Mouse (Mus musculus): Measurements from ENCODE around the gene Hcn3. TPM values are rescaled to one million over a fixed set of nuclear protein-coding genes. Genes with fewer than 3 reads are reported as not detected.

Hcn3 gene
- polyA plus RNA-seq, 1 experiment from 2014 or later: 1.4 TPM

DNA sequence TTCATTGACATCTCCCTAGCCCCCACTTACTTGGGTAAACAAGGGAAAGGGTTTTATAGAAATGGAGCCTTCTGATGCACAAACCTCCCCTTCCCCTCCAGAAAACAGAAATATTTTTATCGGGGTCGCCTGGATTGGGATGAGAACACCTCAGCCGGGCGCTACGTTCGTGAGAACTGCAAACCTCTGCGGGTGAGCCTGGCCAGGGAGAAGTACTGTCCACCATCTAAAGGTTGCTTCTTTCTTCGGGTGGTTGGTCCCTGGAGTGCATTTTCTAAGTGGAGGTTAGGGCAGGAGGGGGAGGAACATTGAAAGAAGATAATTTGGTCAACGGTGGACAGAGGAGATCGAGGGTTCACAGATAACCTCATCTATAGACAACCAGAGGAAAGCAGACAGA lies 15.5 kb upstream of the Hcn3 start:
- no peak overlapping the region for H3K27ac ChIP-seq (replicated peaks; ENCODE audit: low read depth, low read length)
- H3K36me3 ChIP-seq (ENCODE audit: control insufficient read depth, insufficient read depth, low read length): peaks cover 83% of the 10 kb centered on the region
- H3K4me2 ChIP-seq (ENCODE audit: low read depth, low read length): no peak overlapping the region
- DNase-seq (ENCODE audit: low spot score) (no peak), ATAC-seq (ENCODE audit: low read depth) (no peak)
- 92% methylated on average over 10 of the region's 10 CpGs for WGBS
- no peak overlapping the region for H3K4me3 ChIP-seq (ENCODE audit: low read depth, low read length)
- no peaks in the 10 kb centered on the region for H3K27me3 ChIP-seq (replicated peaks; ENCODE audit: control insufficient read depth, insufficient read depth, low read length)
- H3K9ac ChIP-seq (ENCODE audit: low read depth, low read length): no peak overlapping the region
- no peaks in the 10 kb centered on the region for H3K9me3 ChIP-seq (ENCODE audit: control insufficient read depth, low read length)
- H3K4me1 ChIP-seq (ENCODE audit: control insufficient read depth, insufficient read depth, low read length): peaks cover 10% of the 10 kb centered on the region

- 93% methylated on average over 11 of the region's 11 CpGs for WGBS
- Histone ChIP-seq H3K4me2 (ENCODE audit: low read depth, low read length) (no peak overlapping the region), H3K9me3 (ENCODE audit: control insufficient read depth, low read length) (no peaks in the 10 kb centered on the region), H3K36me3 (ENCODE audit: control insufficient read depth, insufficient read depth, low read length) (peaks cover 83% of the 10 kb centered on the region), H3K9ac (ENCODE audit: low read depth, low read length) (no peak overlapping the region), H3K4me1 (ENCODE audit: control insufficient read depth, insufficient read depth, low read length) (peaks cover 10% of the 10 kb centered on the region), H3K27ac (replicated peaks; ENCODE audit: low read depth, low read length) (no peak overlapping the region), H3K4me3 (ENCODE audit: low read depth, low read length) (no peak overlapping the region), H3K27me3 (replicated peaks; ENCODE audit: control insufficient read depth, insufficient read depth, low read length) (no peaks in the 10 kb centered on the region)
- ATAC-seq (ENCODE audit: low read depth) (no peak), DNase-seq (ENCODE audit: low spot score) (no peak)
These were observed 14.8 kb upstream of the Hcn3 start for GRCm38 (mm10) chr3:89174844-89175243.

- 92% methylated on average over 19 of the region's 19 CpGs for WGBS
- DNase-seq (ENCODE audit: low spot score) (no peak), ATAC-seq (ENCODE audit: low read depth) (no peak)
- 0 out of 2 replicates have a peak, but pooled peaks cover 10% of the 10 kb centered on the region for H3K4me1 ChIP-seq (ENCODE audit: control insufficient read depth, insufficient read depth, low read length)
- no peaks in the 10 kb centered on the region for H3K27me3 ChIP-seq (replicated peaks; ENCODE audit: control insufficient read depth, insufficient read depth, low read length)
- no peak overlapping the region for H3K4me3 ChIP-seq (ENCODE audit: low read depth, low read length)
- no peak overlapping the region for H3K4me2 ChIP-seq (ENCODE audit: low read depth, low read length)
- H3K9me3 ChIP-seq (ENCODE audit: control insufficient read depth, low read length): no peaks in the 10 kb centered on the region
- peaks cover 55% of the 10 kb centered on the region for H3K36me3 ChIP-seq (ENCODE audit: control insufficient read depth, insufficient read depth, low read length)
- no peak overlapping the region for H3K27ac ChIP-seq (replicated peaks; ENCODE audit: low read depth, low read length)
- no peak overlapping the region for H3K9ac ChIP-seq (ENCODE audit: low read depth, low read length)
These were observed 6.9 kb upstream of the Hcn3 start for GRCm38 (mm10) chr3:89166945-89167344.

DNA sequence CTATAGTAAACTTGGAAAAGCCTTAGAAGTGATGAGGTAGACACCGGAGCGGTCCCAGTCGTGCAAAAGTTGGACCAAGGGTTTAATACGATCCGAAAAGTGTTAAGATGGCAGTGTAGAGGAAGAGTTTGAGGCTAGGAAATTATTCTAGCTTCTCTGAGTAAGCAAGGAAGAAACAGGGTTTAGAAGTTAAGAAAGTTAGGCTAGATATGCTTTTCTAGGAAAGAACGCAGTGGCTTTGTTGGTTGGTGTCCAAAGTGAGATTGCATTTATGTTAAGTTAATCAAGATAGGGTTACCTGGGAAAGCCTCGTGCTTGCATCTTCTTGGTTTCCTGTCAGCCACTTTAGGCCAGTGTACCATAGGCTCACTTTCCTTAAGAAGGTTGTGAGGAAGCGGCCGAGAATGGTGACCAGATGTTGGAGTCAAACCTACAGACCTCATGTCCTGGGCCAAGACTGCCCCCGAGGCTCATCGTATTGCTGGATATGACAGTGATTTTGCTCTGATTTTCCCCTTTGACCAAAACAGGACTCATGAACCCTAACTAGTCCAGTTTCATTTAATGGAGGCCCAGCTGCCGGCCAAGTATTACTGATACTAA lies 5.4 kb upstream of the Hcn3 start:
- Histone ChIP-seq H3K36me3 (ENCODE audit: control insufficient read depth, insufficient read depth, low read length) (peaks cover 40% of the 10 kb centered on the region), H3K9ac (ENCODE audit: low read depth, low read length) (peak overlapping the region; percentile 97), H3K4me2 (ENCODE audit: low read depth, low read length) (peak overlapping the region; percentile 74), H3K9me3 (ENCODE audit: control insufficient read depth, low read length) (no peaks in the 10 kb centered on the region), H3K27me3 (replicated peaks; ENCODE audit: control insufficient read depth, insufficient read depth, low read length) (no peaks in the 10 kb centered on the region), H3K27ac (replicated peaks; ENCODE audit: low read depth, low read length) (peak overlapping the region; percentile 98), H3K4me3 (ENCODE audit: low read depth, low read length) (peak overlapping the region; percentile 87), H3K4me1 (ENCODE audit: control insufficient read depth, insufficient read depth, low read length) (0 out of 2 replicates have a peak, but pooled peaks cover 10% of the 10 kb centered on the region)
- ATAC-seq (ENCODE audit: low read depth) (no peak), DNase-seq (ENCODE audit: low spot score) (no peak)
- 10% methylated on average over 12 of the region's 12 CpGs for WGBS

- peak; percentile 96 for DNase-seq (ENCODE audit: low spot score)
- Histone ChIP-seq H3K27me3 (replicated peaks; ENCODE audit: control insufficient read depth, insufficient read depth, low read length) (peaks cover 3% of the 10 kb centered on the region; the same call in 1 of the 2 replicates), H3K27ac (replicated peaks; ENCODE audit: low read depth, low read length) (peak within 1 kb of the TSS; percentile 98), H3K9ac (ENCODE audit: low read depth, low read length) (peak within 1 kb of the TSS; percentile 97), H3K36me3 (ENCODE audit: control insufficient read depth, insufficient read depth, low read length) (peaks cover 33% of the 10 kb centered on the region), H3K9me3 (ENCODE audit: control insufficient read depth, low read length) (no peaks in the 10 kb centered on the region), H3K4me1 (ENCODE audit: control insufficient read depth, insufficient read depth, low read length) (peaks cover 11% of the 10 kb centered on the region), H3K4me3 (ENCODE audit: low read depth, low read length) (peak within 1 kb of the TSS; percentile 87), H3K4me2 (ENCODE audit: low read depth, low read length) (peak within 1 kb of the TSS; percentile 74)
- peak; percentile 97 for ATAC-seq (ENCODE audit: low read depth)
- 2% methylated on average over 41 of the region's 79 CpGs for WGBS
These were observed 4.7 kb upstream of the Hcn3 start, which contains the start of gene Clk2 for GRCm38 (mm10) chr3:89164506-89165267. Clk2 (plus strand) TSS chr3:89164795.

DNA sequence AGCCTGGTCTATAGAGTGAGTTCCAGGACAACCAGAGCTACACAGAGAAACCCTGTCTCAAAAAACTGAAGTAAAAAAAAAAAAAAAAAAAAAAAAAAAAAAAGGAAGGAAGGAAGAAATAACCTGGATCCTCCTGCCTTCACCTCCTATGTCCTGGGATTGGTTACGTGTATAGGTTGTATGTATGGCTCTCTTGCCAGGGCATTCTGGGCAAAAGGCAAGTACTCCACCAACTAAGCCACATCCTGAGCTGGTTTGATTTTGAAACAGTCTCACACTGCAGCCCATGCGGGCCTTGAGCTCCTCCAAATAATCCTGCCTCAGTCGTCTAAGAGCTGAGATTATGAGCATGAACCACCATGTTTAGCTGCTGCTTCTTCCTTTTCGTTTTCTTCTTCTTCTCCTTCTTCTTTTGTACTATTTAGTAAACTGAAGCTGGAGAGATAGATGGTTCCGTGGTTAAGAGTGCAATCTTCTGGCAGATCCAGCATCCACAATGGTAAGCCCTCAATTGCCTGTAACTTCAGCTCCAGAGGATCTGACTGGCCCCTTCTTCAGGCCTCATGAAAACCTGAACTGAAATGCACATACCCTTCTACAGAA lies 3.7 kb upstream of the Hcn3 start:
- 76% methylated on average over 5 of the region's 5 CpGs for whole genome bisulfite sequencing

GRCm38 (mm10) chr3:89163123-89163522 lies 3.1 kb upstream of the Hcn3 start:
- peaks cover 10% of the 10 kb centered on the region for H3K27me3 ChIP-seq (replicated peaks; ENCODE audit: control insufficient read depth, insufficient read depth, low read length)
- H3K9ac ChIP-seq (ENCODE audit: low read depth, low read length): no peak overlapping the region
- H3K4me3 ChIP-seq (ENCODE audit: low read depth, low read length): no peak overlapping the region
- no peak for DNase-seq (ENCODE audit: low spot score)
- H3K27ac ChIP-seq (replicated peaks; ENCODE audit: low read depth, low read length): no peak overlapping the region
- WGBS: 67% methylated on average over 1 of the region's 1 CpGs
- no peaks in the 10 kb centered on the region for H3K9me3 ChIP-seq (ENCODE audit: control insufficient read depth, low read length)
- peaks cover 25% of the 10 kb centered on the region for H3K4me1 ChIP-seq (ENCODE audit: control insufficient read depth, insufficient read depth, low read length)
- no peak for ATAC-seq (ENCODE audit: low read depth)
- no peak overlapping the region for H3K4me2 ChIP-seq (ENCODE audit: low read depth, low read length)
- peaks cover 17% of the 10 kb centered on the region for H3K36me3 ChIP-seq (ENCODE audit: control insufficient read depth, insufficient read depth, low read length)

More for the DNA sequence above, 3.7 kb upstream of the Hcn3 start:
- ATAC-seq (ENCODE audit: low read depth) (no peak), DNase-seq (ENCODE audit: low spot score) (no peak)
- H3K27ac ChIP-seq (replicated peaks; ENCODE audit: low read depth, low read length): peak overlapping the region; percentile 98; the same call in 1 of the 2 replicates
- peak overlapping the region; percentile 97 for H3K9ac ChIP-seq (ENCODE audit: low read depth, low read length)
- no peaks in the 10 kb centered on the region for H3K9me3 ChIP-seq (ENCODE audit: control insufficient read depth, low read length)
- peaks cover 20% of the 10 kb centered on the region for H3K4me1 ChIP-seq (ENCODE audit: control insufficient read depth, insufficient read depth, low read length)
- H3K36me3 ChIP-seq (ENCODE audit: control insufficient read depth, insufficient read depth, low read length): peaks cover 23% of the 10 kb centered on the region
- H3K27me3 ChIP-seq (replicated peaks; ENCODE audit: control insufficient read depth, insufficient read depth, low read length): peaks cover 10% of the 10 kb centered on the region
- peak overlapping the region; percentile 87 for H3K4me3 ChIP-seq (ENCODE audit: low read depth, low read length)
- peak overlapping the region; percentile 74 for H3K4me2 ChIP-seq (ENCODE audit: low read depth, low read length)

DNA sequence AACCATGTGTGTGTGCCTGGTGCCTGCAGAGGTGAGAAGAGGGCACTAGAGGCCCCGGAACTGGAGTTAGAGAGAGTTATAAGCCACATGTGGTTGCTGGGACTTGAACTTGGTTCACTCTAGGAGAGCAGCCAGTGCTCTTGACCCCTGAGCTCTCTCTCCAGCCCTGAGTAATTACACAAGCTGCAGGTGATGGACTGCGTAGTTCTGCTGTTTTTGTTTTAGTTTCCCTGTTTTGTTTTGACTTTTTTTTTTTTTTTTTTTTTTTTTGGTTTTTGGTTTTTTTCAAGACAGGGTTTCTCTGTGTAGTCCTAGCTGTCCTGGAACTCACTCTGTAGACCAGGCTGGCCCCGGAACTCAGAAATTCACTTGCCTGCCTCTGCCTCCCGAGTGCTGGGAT lies 1.8 kb upstream of the Hcn3 start:
- DNase-seq (ENCODE audit: low spot score): no peak
- H3K4me2 ChIP-seq (ENCODE audit: low read depth, low read length): no peak overlapping the region
- H3K27ac ChIP-seq (replicated peaks; ENCODE audit: low read depth, low read length): no peak overlapping the region
- H3K9me3 ChIP-seq (ENCODE audit: control insufficient read depth, low read length): no peaks in the 10 kb centered on the region
- peaks cover 4% of the 10 kb centered on the region for H3K36me3 ChIP-seq (ENCODE audit: control insufficient read depth, insufficient read depth, low read length)
- no peak for ATAC-seq (ENCODE audit: low read depth)
- H3K9ac ChIP-seq (ENCODE audit: low read depth, low read length): no peak overlapping the region
- H3K4me1 ChIP-seq (ENCODE audit: control insufficient read depth, insufficient read depth, low read length): peaks cover 25% of the 10 kb centered on the region
- no peak overlapping the region for H3K4me3 ChIP-seq (ENCODE audit: low read depth, low read length)
- peaks cover 10% of the 10 kb centered on the region for H3K27me3 ChIP-seq (replicated peaks; ENCODE audit: control insufficient read depth, insufficient read depth, low read length)
- WGBS: 73% methylated on average over 4 of the region's 4 CpGs

Measured in embryonic facial prominence, embryonic 14.5 days (tissue).